Mouse (Mus musculus): ENCODE data around the gene Olfr149.

DNA sequence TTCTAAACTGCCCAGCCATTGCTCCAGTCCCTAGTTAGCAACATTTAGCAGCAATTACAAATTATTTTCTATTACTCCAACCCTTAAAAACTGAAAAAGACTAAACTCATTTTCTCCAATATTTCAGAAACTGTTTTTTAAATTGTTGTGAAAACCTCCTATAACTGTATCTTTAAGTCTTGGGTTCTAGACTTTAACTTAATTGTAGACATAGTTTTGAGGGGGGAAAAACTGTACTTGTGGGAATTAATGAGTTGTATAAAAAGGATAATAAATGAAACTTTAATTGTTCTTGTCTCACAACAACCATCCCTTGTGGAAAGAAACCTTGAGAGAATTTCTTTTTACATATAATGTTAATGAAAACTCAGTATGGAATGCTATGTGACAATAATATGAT is 23.8 kb upstream of the Olfr149 start, which contains the start of gene Olfr150:
- TF ChIP-seq CTCF (IDR thresholded peaks at IDR 0.05; ENCODE audit: borderline replicate concordance, extremely low read depth, insufficient read depth, insufficient read length), result no peak
- TF ChIP-seq POLR2A (IDR thresholded peaks at IDR 0.05; ENCODE audit: borderline replicate concordance, extremely low read depth, insufficient read depth, insufficient read length, poor library complexity, severe bottlenecking), result no peak
